Mouse (Mus musculus) 3T3-L1 (cell line): ENCODE measurements around the gene Rere.

Experiments used
- DNase-seq: peaks from one replicate; pipeline ENCODE4 v3.0.0-alpha.2; 2015; ENCODE audit warnings: low read depth, low spot score

The Rere gene

GRCm38 (mm10) chr4:150651390-150652277 is 370.2 kb downstream of the Rere start, which contains the start of gene Slc45a1:
Slc45a1 (minus strand) TSS chr4:150652174.
- no peak for DNase-seq

GRCm38 (mm10) chr4:150653072-150653599 is 371.7 kb downstream of the Rere start:
- no peak for DNase-seq

- peak; percentile 83 for DNase-seq
These were observed 374.5 kb downstream of the Rere start for GRCm38 (mm10) chr4:150655989-150656388.

- DNase-seq = peak; percentile 59
These were observed 375.1 kb downstream of the Rere start for GRCm38 (mm10) chr4:150656504-150656903.

GRCm38 (mm10) chr4:150659926-150660610 is 378.6 kb downstream of the Rere start:
- peak; percentile 14 for DNase-seq

GRCm38 (mm10) chr4:150661886-150662285 is 380.4 kb downstream of the Rere start:
- DNase-seq = no peak

- DNase-seq = peak; percentile 18
These were observed 381.7 kb downstream of the Rere start for GRCm38 (mm10) chr4:150663192-150663591.

GRCm38 (mm10) chr4:150664726-150665125 is 383.3 kb downstream of the Rere start:
- peak; percentile 38 for DNase-seq

GRCm38 (mm10) chr4:150665806-150666205 is 384.4 kb downstream of the Rere start:
- no peak for DNase-seq
